Mouse (Mus musculus): Measurements from ENCODE around the gene Rb1. TPM values are rescaled to one million over a fixed set of nuclear protein-coding genes. Genes with fewer than 3 reads are reported as not detected.

The Rb1 gene
- polyA plus RNA-seq, 1 experiment from 2014 or later: 26.2 TPM

- no peak for ATAC-seq (replicated peaks; ENCODE audit: insufficient number of reproducible peaks, low FRiP score, low TSS enrichment, low read depth)
- DNase-seq (ENCODE audit: low spot score): peak; percentile 19
- no peaks in the 10 kb centered on the region for H3K4me1 ChIP-seq (ENCODE audit: control insufficient read depth, insufficient read depth, low read length)
- no peaks in the 10 kb centered on the region for H3K36me3 ChIP-seq (replicated peaks; ENCODE audit: control insufficient read depth, insufficient read depth, low read depth, low read length)
- H3K4me3 ChIP-seq (ENCODE audit: low read depth, low read length): no peak overlapping the region
- H3K9ac ChIP-seq (replicated peaks; ENCODE audit: low read length): no peak overlapping the region
- 54% methylated on average over 7 of the region's 7 CpGs for WGBS
- H3K4me2 ChIP-seq (ENCODE audit: low read depth, low read length): no peak overlapping the region
- H3K27ac ChIP-seq (replicated peaks; ENCODE audit: low read depth, low read length): no peak overlapping the region
- no peaks in the 10 kb centered on the region for H3K27me3 ChIP-seq (ENCODE audit: control insufficient read depth, insufficient read depth, low read length)
- H3K9me3 ChIP-seq (replicated peaks; ENCODE audit: control insufficient read depth, low read length): no peaks in the 10 kb centered on the region
Observed at GRCm38 (mm10) chr14:73349061-73349670, 23.5 kb upstream of the Rb1 start.

- no peak overlapping the region for H3K4me2 ChIP-seq (ENCODE audit: low read depth, low read length)
- no peak for DNase-seq (ENCODE audit: low spot score)
- no peak overlapping the region for H3K9ac ChIP-seq (replicated peaks; ENCODE audit: low read length)
- WGBS: 84% methylated on average over 9 of the region's 9 CpGs
- H3K4me3 ChIP-seq (ENCODE audit: low read depth, low read length): no peak overlapping the region
- H3K4me1 ChIP-seq (ENCODE audit: control insufficient read depth, insufficient read depth, low read length): no peaks in the 10 kb centered on the region
- H3K27me3 ChIP-seq (ENCODE audit: control insufficient read depth, insufficient read depth, low read length): no peaks in the 10 kb centered on the region
- H3K36me3 ChIP-seq (replicated peaks; ENCODE audit: control insufficient read depth, insufficient read depth, low read depth, low read length): no peaks in the 10 kb centered on the region
- ATAC-seq (replicated peaks; ENCODE audit: insufficient number of reproducible peaks, low FRiP score, low TSS enrichment, low read depth): no peak
- H3K27ac ChIP-seq (replicated peaks; ENCODE audit: low read depth, low read length): no peak overlapping the region
- no peaks in the 10 kb centered on the region for H3K9me3 ChIP-seq (replicated peaks; ENCODE audit: control insufficient read depth, low read length)
Observed at GRCm38 (mm10) chr14:73347302-73347701, 21.7 kb upstream of the Rb1 start.

DNA sequence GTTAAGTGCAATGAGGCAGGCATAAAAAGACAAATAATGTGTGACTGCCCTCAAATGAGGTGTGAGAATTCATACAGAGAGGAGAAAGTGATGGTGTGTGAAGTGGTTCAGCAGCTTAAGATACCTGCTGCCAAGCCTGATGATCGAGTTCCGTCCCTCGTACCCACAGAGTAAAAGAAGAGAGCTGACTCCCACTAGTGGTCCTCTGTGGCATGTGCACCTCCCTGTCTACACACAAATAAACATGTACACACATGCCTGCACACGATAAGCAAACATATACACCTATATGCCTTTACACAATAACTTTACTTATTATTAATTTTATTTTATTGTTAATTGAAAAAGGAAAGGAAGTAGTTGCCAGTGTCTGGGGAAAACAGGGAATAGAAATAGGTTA is 20.0 kb upstream of the Rb1 start:
- Histone ChIP-seq H3K4me1 (ENCODE audit: control insufficient read depth, insufficient read depth, low read length) (no peaks in the 10 kb centered on the region), H3K36me3 (replicated peaks; ENCODE audit: control insufficient read depth, insufficient read depth, low read depth, low read length) (no peaks in the 10 kb centered on the region), H3K9me3 (replicated peaks; ENCODE audit: control insufficient read depth, low read length) (no peaks in the 10 kb centered on the region), H3K27me3 (ENCODE audit: control insufficient read depth, insufficient read depth, low read length) (no peaks in the 10 kb centered on the region), H3K4me2 (ENCODE audit: low read depth, low read length) (no peak overlapping the region), H3K4me3 (ENCODE audit: low read depth, low read length) (no peak overlapping the region), H3K9ac (replicated peaks; ENCODE audit: low read length) (no peak overlapping the region), H3K27ac (replicated peaks; ENCODE audit: low read depth, low read length) (no peak overlapping the region)
- ATAC-seq (replicated peaks; ENCODE audit: insufficient number of reproducible peaks, low FRiP score, low TSS enrichment, low read depth) (no peak), DNase-seq (ENCODE audit: low spot score) (no peak)
- 90% methylated on average over 4 of the region's 4 CpGs for WGBS

DNA sequence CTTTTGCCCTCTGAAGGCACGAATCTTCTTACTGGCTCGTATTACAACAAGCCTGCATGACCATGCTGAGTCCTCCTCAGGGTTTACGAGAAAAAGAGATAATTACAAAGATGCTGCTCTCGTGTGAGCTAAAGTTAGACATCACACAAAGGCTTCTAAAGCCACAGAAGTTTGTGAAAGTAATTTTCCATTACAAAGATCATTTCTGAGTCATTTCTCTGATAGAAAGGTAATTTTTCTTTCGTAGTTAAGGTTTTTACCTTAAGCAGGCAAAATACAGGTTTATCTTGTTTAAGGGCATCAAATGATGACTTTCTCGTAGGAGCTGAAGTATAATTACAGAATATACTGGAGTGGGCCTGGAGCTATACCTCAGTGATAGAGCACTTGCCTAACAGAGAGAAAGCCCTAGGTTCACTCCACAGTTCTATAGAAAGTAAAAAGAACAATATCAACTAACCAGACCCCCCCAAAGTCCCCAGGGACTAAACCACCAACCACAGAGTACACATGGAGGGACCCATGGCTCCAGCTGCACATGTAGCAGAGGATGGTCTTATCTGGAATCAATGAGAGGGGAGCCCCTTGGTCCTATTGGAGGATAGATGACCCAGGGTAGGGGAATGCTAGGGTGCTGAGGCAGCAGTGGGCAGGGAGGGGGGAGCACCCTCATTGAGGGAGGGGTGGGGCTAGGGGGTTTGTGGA is 14.6 kb upstream of the Rb1 start:
- whole genome bisulfite sequencing: 52% methylated on average over 6 of the region's 6 CpGs
- H3K4me3 ChIP-seq (ENCODE audit: low read depth, low read length): no peak overlapping the region
- no peak overlapping the region for H3K27ac ChIP-seq (replicated peaks; ENCODE audit: low read depth, low read length)
- H3K36me3 ChIP-seq (replicated peaks; ENCODE audit: control insufficient read depth, insufficient read depth, low read depth, low read length): no peaks in the 10 kb centered on the region
- no peak overlapping the region for H3K9ac ChIP-seq (replicated peaks; ENCODE audit: low read length)
- H3K27me3 ChIP-seq (ENCODE audit: control insufficient read depth, insufficient read depth, low read length): no peaks in the 10 kb centered on the region
- ATAC-seq (replicated peaks; ENCODE audit: insufficient number of reproducible peaks, low FRiP score, low TSS enrichment, low read depth) (no peak), DNase-seq (ENCODE audit: low spot score) (no peak)
- H3K4me2 ChIP-seq (ENCODE audit: low read depth, low read length): no peak overlapping the region
- H3K9me3 ChIP-seq (replicated peaks; ENCODE audit: control insufficient read depth, low read length): no peaks in the 10 kb centered on the region
- H3K4me1 ChIP-seq (ENCODE audit: control insufficient read depth, insufficient read depth, low read length): no peaks in the 10 kb centered on the region

DNA sequence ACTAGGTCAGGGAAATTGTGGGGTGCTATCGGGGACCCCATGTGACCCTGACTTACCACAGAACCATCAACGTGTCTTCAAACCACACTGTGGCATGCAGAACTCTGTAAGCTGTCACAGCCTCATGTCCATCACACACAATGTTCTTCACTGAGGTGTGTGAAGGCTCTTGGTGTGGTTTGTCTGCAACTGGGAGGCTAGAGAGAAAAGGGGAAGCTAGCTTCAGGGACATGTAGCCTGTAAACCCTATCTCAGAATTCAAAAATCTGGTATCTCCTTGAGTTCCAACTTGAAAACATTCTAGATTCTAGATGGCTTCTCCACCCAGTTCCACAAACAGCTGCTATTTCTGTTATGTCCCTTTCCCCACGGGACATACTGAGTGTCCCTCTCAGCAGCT is 14.0 kb upstream of the Rb1 start:
- Histone ChIP-seq H3K36me3 (replicated peaks; ENCODE audit: control insufficient read depth, insufficient read depth, low read depth, low read length) (no peaks in the 10 kb centered on the region), H3K27me3 (ENCODE audit: control insufficient read depth, insufficient read depth, low read length) (no peaks in the 10 kb centered on the region), H3K4me2 (ENCODE audit: low read depth, low read length) (no peak overlapping the region), H3K27ac (replicated peaks; ENCODE audit: low read depth, low read length) (no peak overlapping the region), H3K9ac (replicated peaks; ENCODE audit: low read length) (no peak overlapping the region), H3K4me1 (ENCODE audit: control insufficient read depth, insufficient read depth, low read length) (no peaks in the 10 kb centered on the region), H3K4me3 (ENCODE audit: low read depth, low read length) (no peak overlapping the region), H3K9me3 (replicated peaks; ENCODE audit: control insufficient read depth, low read length) (no peaks in the 10 kb centered on the region)
- ATAC-seq (replicated peaks; ENCODE audit: insufficient number of reproducible peaks, low FRiP score, low TSS enrichment, low read depth) (no peak), DNase-seq (ENCODE audit: low spot score) (no peak)
- WGBS: 81% methylated on average over 3 of the region's 3 CpGs

DNA sequence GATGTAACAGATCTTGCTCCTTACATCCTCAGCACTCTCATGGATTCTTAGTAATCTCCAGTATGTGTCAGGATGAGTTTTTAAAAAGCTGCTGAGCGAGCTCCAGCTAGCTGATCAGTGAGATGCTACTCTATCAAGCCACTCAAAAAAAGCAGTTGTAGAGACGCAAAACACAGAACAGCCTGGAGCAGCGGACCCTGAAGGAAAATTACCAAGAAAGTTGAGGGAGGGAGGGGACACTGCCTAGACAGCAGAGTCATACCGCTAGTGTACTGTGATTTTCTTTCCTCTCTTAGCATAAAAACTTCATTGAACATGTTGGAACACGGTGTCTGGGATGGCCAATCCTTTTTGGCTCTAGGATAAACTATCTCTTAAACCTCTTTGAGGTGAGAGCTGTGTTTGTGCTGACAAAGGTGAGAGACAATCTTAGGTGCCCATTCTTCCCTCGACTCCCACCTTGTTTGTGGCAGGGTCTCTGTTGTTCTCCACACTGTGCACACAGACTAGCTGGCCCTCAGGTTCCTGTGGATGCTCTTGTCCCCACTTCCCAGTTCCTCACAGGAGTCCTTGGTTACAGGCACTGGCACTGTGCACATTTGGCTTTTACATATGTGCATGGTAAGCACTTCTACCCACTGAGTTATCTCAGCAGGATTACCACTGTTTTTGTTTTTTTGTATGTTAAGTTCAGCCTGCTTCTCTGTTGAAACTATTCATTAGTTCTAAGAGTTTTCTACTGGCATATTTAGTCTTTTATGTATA is 10.9 kb upstream of the Rb1 start:
- H3K27ac ChIP-seq (replicated peaks; ENCODE audit: low read depth, low read length): no peak overlapping the region
- H3K4me2 ChIP-seq (ENCODE audit: low read depth, low read length): no peak overlapping the region
- no peak overlapping the region for H3K9ac ChIP-seq (replicated peaks; ENCODE audit: low read length)
- no peak overlapping the region for H3K4me3 ChIP-seq (ENCODE audit: low read depth, low read length)
- no peak for DNase-seq (ENCODE audit: low spot score)
- WGBS: 72% methylated on average over 6 of the region's 6 CpGs
- no peaks in the 10 kb centered on the region for H3K36me3 ChIP-seq (replicated peaks; ENCODE audit: control insufficient read depth, insufficient read depth, low read depth, low read length)
- no peak for ATAC-seq (replicated peaks; ENCODE audit: insufficient number of reproducible peaks, low FRiP score, low TSS enrichment, low read depth)
- no peaks in the 10 kb centered on the region for H3K27me3 ChIP-seq (ENCODE audit: control insufficient read depth, insufficient read depth, low read length)
- H3K9me3 ChIP-seq (replicated peaks; ENCODE audit: control insufficient read depth, low read length): no peaks in the 10 kb centered on the region
- H3K4me1 ChIP-seq (ENCODE audit: control insufficient read depth, insufficient read depth, low read length): no peaks in the 10 kb centered on the region

DNA sequence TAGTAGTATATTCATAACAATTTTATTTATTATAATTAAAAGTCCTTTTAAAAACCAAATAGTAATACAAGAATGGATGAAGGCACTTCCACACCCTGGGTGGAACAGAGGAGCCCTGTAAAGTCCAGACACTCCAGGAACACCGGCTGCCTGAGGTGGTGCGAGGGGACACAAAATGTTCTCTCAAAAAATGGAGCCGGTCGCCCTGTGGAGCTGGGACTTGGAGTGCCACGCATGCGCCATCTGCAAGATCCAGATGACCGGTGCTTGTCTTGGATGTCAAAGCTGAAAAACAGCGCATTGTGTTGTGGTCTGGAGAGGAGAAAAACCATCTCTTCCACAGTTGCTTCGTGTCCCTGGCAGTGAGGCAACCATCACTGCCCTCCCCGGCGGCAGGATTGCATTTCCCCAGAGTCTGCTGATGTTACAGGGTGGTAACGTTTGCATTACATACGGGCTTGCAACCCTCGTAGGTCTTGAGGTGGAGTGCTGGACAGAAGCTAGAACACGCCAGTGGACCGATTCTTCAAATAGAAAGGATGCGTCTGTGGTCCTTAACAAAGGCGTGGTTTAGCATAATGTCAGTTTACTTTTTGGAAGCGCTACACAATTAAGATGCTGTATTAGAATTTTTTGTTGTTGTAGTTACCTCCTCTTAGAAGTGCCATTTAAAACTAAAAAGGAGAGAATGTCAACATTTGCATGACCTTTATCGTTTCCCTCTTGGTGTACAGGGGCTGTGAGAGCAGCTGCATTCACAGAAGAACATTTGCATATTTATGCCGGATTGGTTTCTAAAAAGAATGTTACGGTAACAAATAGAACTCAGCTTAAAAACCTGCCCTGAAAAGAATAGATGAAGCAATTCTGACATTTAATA is 9.5 kb upstream of the Rb1 start:
- Histone ChIP-seq H3K27me3 (ENCODE audit: control insufficient read depth, insufficient read depth, low read length) (no peaks in the 10 kb centered on the region), H3K27ac (replicated peaks; ENCODE audit: low read depth, low read length) (no peak overlapping the region), H3K9ac (replicated peaks; ENCODE audit: low read length) (no peak overlapping the region), H3K4me3 (ENCODE audit: low read depth, low read length) (no peak overlapping the region), H3K36me3 (replicated peaks; ENCODE audit: control insufficient read depth, insufficient read depth, low read depth, low read length) (no peaks in the 10 kb centered on the region), H3K4me2 (ENCODE audit: low read depth, low read length) (no peak overlapping the region), H3K9me3 (replicated peaks; ENCODE audit: control insufficient read depth, low read length) (no peaks in the 10 kb centered on the region), H3K4me1 (ENCODE audit: control insufficient read depth, insufficient read depth, low read length) (no peaks in the 10 kb centered on the region)
- WGBS: 82% methylated on average over 22 of the region's 22 CpGs
- ATAC-seq (replicated peaks; ENCODE audit: insufficient number of reproducible peaks, low FRiP score, low TSS enrichment, low read depth): no peak
- DNase-seq (ENCODE audit: low spot score): no peak

All from embryonic facial prominence, embryonic 11.5 days (tissue).